Mouse (Mus musculus) small intestine, adult 2 months (tissue): Measurements from ENCODE around the gene Hlf. TPM values are rescaled to one million over a fixed set of nuclear protein-coding genes. Genes with fewer than 3 reads are reported as not detected.

Source experiments
- H3K27ac ChIP-seq: fragments of 200-500 bp; 2 replicates; pipeline ENCODE4 v1.5.1; 2012; ENCODE audit warnings: low read depth, low read length, control low read depth, inconsistent platforms; ENCODE audit not compliant: insufficient read depth
- H3K27me3 ChIP-seq: fragments of 200-500 bp; 2 replicates; pipeline ENCODE4 v1.6.1; 2012; ENCODE audit warnings: mild to moderate bottlenecking, moderate library complexity, low read length, inconsistent platforms; ENCODE audit not compliant: control insufficient read depth, insufficient read depth
- H3K36me3 ChIP-seq: fragments of 200-500 bp; 2 replicates; pipeline ENCODE4 v1.6.1; 2012; ENCODE audit warnings: mild to moderate bottlenecking, low read length, control low read depth, inconsistent platforms; ENCODE audit not compliant: control insufficient read depth, insufficient read depth
- H3K4me1 ChIP-seq: fragments of 200-500 bp; 2 replicates; pipeline ENCODE4 v1.6.1; 2012; ENCODE audit warnings: low read length, inconsistent platforms, mixed read lengths; ENCODE audit not compliant: control insufficient read depth, insufficient read depth, insufficient read length
- H3K4me3 ChIP-seq: fragments of 200-500 bp; 2 replicates; pipeline ENCODE4 v1.5.1; 2012; ENCODE audit warnings: low read depth, mild to moderate bottlenecking, control low read depth, inconsistent platforms, low read length, moderate library complexity
- CTCF ChIP-seq: fragments of 200-500 bp; IDR thresholded peaks from 2 replicates; pipeline ENCODE4 v1.5.1; 2012; ENCODE audit warnings: low read depth, mild to moderate bottlenecking, control low read depth, inconsistent platforms, low read length, moderate library complexity, mixed read lengths; ENCODE audit not compliant: insufficient replicate concordance, insufficient read length; ENCODE audit errors: extremely low read depth
- POLR2A ChIP-seq: fragments of 200-500 bp; IDR thresholded peaks from 2 replicates; pipeline ENCODE4 v1.6.1; 2012; ENCODE audit warnings: low read depth, mild to moderate bottlenecking, control low read depth, inconsistent platforms, low read length, moderate library complexity
- WGBS: fragments of 180-500 bp; shearing (Covaris S2); methylation state at CpG from one replicate; pipeline ENCODE4 v1.1.7; 2018; 5-methylcytosine and 5-hydroxymethylcytosine counted together
- polyA plus RNA-seq: library from polyadenylated mRNA; depleted of rRNA; stranded (reverse); fragments of >200 nt; gene quantifications from 2 replicates; pipeline ENCODE4 v1.2.3, GENCODE M21; 2012; rRNA removed

Gene Hlf
- 0.41 and 1.8 TPM in 2 replicates for polyA plus RNA-seq

DNA sequence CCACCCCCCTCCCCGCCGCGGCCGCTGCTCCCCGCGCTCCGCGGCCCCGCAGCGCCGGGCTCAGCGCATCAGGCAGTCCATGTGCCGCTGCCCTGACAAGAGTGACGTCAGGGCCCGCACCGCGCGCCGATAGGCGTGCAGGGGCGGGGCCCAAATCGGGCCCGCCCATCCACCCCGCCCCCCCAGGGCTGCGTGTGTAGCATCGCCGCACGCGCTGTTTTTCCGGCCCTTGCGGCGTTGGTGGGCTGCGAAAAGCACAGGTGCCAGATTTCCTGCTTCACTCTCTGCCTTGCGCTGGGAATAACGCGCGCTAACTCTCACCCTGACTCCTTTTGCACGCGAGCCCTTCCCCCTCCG, at the start of gene Hlf:
Gene Hlf, minus strand, starts transcription at position 79 of the 357 bp plus-strand sequence.
- TF ChIP-seq CTCF: no peak
- no peak for TF ChIP-seq POLR2A
- Histone ChIP-seq H3K36me3 (no peaks in the 10 kb centered on the region), H3K4me1 (no peaks in the 10 kb centered on the region; the same call in none of the 2 replicates), H3K27me3 (peaks cover 20% of the 10 kb centered on the region), H3K27ac (peak within 1 kb of the TSS; percentile 32; the same call in 1 of the 2 replicates), H3K4me3 (peak within 1 kb of the TSS; percentile 72)
- under 1% methylated on average over 39 of the region's 40 CpGs for WGBS

DNA sequence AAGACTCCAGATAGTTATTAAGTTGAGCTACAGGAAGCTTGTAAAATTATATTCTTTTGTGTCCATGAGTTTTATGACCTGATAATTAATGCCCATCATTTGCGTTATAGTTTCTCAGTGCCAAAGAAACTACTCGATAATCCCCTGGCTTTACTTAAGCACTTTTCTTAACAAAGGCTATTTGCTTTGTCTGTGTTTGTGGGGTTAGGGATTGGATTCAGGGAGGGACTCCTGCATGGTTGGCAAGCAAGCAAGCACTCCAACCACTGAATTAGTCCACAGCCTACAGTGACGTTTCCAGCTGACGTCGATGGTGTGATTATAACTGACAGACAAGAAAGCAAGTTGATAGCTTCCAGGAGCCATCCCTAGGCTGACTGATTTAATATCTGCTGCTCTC, 48.1 kb upstream of the Hlf start:
- H3K4me1 ChIP-seq: no peaks in the 10 kb centered on the region
- 40% methylated on average over 5 of the region's 5 CpGs for WGBS
- TF ChIP-seq CTCF (no peak), POLR2A (no peak)
- H3K27ac ChIP-seq: no peak overlapping the region
- no peaks in the 10 kb centered on the region for H3K27me3 ChIP-seq
- H3K36me3 ChIP-seq: no peaks in the 10 kb centered on the region
- H3K4me3 ChIP-seq: no peak overlapping the region

DNA sequence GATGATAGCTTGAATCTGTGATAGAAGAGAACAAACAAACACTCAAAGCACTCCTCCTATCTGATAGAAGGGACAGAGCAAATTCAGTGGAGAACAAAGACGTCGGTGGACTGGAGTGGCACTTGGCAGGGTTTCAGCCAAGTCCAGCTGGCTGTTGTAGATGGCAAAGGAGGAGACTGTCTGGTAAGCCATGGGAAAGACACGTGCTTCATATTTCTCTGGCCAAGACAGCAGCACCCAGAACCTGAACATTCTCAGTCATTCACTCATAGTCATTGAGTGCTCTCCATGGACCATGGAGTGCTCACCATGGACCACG, 34.5 kb upstream of the Hlf start:
- WGBS: 66% methylated on average over 4 of the region's 4 CpGs
- H3K4me3 ChIP-seq: no peak overlapping the region
- H3K27ac ChIP-seq: no peak overlapping the region
- no peaks in the 10 kb centered on the region for H3K36me3 ChIP-seq
- no peaks in the 10 kb centered on the region for H3K4me1 ChIP-seq
- TF ChIP-seq POLR2A (no peak), CTCF (no peak)
- H3K27me3 ChIP-seq: no peaks in the 10 kb centered on the region

DNA sequence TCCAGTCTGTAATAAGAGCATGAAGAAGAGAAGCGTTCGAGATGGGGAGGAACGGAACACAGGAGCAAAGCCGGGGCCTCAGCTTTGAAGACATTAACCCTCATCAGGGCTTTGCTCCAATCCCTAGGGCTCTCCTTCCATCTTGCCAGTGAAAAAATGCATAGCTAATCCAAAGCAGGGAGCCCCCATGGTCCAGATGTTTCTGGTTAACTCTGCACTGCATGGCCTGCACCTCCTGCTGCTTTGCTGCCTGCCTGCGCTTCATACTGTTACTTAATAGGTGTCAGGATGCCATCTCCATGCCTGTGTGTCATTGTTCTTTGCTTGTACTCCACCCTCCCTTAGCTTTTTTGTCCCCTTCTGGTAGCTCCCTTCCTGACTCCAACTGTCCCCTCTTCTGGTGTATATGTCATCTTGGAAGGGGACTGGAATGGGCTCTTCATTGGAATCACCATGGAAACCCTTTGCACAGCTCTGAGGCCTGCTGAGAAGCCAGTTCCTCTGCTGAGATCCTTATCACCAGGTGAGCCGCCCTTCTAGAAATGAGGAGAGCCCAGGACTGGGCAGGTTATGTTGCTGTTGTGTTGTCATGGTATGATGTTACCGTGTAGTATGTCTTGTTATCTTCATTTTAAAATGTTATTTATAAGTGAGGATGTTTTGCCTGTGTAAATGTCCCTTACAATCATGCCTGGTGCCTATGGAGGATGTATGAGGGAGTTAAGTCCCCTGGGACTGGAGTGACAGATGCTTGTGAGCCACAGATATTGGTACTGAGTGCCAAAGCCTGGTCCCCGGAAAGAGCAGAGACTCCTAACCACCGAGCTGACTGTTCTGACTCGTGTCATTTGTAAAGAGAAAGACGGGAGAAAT, 33.9 kb upstream of the Hlf start:
- Histone ChIP-seq H3K36me3 (no peaks in the 10 kb centered on the region), H3K27me3 (0 out of 2 replicates have a peak, but pooled peaks cover 1% of the 10 kb centered on the region), H3K27ac (no peak overlapping the region), H3K4me3 (no peak overlapping the region), H3K4me1 (no peaks in the 10 kb centered on the region)
- TF ChIP-seq POLR2A: no peak
- no peak for TF ChIP-seq CTCF
- 71% methylated on average over 11 of the region's 11 CpGs for WGBS

DNA sequence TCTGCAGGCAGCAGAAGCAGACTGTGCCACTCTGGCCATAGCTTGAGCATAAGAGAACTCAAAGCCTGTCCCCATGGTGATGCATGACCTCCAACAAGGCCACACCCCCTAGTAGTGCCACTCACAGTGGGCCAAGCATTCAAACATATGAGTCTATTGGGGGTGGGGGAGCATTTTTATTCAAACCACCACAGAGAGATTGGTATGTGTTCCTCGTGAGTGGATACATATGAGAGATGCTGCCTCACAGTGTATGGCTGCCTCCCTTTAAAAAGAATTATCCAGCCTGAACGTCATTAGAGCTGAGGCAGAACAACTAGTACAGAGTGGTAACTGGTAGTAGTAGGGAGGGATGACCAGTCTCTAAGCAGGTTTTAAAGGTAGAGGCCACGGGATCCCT, 33.2 kb upstream of the Hlf start:
- 50% methylated on average over 3 of the region's 3 CpGs for WGBS

DNA sequence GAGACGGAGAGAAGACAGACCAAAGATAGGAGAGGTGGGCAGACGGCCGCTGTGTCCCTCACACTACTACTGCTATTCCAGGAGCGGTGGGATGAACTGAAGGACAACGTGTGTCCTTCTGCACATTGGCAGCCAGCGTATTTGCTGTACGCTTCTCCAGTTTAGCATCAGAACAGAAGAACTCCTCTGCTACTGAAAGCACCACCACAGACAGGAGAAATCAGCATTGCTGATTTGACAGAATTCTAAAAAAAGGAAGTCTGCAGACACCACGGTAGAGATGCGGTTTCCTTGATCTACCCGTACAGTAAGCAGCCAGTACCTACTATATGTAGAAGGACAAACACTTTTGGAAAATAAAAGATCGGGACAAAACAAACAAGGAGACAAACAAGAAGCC, 29.0 kb upstream of the Hlf start:
- TF ChIP-seq CTCF (no peak), POLR2A (no peak)
- no peaks in the 10 kb centered on the region; the same call in 1 of the 2 replicates for H3K4me1 ChIP-seq
- H3K27me3 ChIP-seq: peaks cover 5% of the 10 kb centered on the region; the same call in 1 of the 2 replicates
- no peaks in the 10 kb centered on the region for H3K36me3 ChIP-seq
- no peak overlapping the region for H3K27ac ChIP-seq
- WGBS: 80% methylated on average over 11 of the region's 11 CpGs
- H3K4me3 ChIP-seq: no peak overlapping the region

More for the DNA sequence above, 33.2 kb upstream of the Hlf start:
- no peak for TF ChIP-seq CTCF
- TF ChIP-seq POLR2A: no peak
- no peak overlapping the region for H3K4me3 ChIP-seq
- no peaks in the 10 kb centered on the region for H3K4me1 ChIP-seq
- peaks cover 5% of the 10 kb centered on the region; the same call in 1 of the 2 replicates for H3K27me3 ChIP-seq
- no peaks in the 10 kb centered on the region for H3K36me3 ChIP-seq
- H3K27ac ChIP-seq: no peak overlapping the region

DNA sequence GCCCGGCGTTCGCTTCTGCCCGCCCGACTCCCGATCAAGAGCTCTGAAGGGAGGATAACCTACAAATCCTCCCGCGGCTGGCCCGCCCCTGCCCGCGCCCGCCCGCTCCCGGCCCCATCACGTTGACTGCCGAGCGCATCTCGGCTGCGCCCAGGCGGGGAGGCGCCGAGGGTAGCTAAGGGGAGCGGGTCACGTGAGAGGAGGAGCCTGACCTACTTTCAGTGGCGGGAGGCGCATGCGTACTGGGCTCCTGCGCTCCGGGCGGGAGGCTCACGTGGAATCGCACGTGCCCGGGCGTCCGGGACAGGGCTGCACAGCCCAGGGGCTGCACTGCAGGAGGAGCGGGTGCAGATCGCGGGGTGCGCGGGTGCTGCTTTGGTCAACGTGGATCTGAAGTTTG, 27.2 kb upstream of the Hlf start:
- 1% methylated on average over 42 of the region's 42 CpGs for WGBS
- TF ChIP-seq CTCF (no peak), POLR2A (peak; percentile 49)
- H3K36me3 ChIP-seq: no peaks in the 10 kb centered on the region
- H3K4me3 ChIP-seq: peak overlapping the region; percentile 59
- H3K4me1 ChIP-seq: no peaks in the 10 kb centered on the region; the same call in 1 of the 2 replicates
- peak overlapping the region; percentile 51; the same call in 1 of the 2 replicates for H3K27ac ChIP-seq
- H3K27me3 ChIP-seq: peaks cover 5% of the 10 kb centered on the region; the same call in 1 of the 2 replicates
